Mouse (Mus musculus): Measurements from ENCODE around the gene Lman1l.

DNA sequence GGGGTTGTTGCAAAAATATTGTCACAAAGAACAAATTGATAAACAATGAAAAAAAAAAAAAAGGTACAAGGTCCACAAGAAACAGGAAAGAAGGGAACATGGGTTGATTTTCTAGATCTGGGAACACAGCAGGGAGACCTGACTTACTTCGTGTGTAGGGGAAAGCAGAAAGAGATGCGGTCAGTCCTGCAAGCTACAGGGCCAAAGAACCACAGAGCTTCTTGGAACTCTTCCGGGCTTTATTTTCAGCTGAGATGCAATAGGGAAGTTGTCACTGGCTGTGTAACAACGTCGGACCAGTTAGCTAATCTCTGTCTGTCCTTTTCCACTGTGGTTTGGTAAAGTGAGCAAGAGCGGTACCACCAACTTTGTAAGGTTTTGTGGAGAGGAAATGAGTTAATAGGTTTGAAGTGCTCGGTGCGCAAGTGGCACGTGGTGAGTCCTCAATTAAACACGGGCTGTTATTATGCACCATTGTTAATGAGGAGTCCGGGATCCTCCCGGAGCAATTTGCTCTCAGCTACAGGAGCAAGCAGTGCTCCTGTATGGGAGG lies 26.1 kb upstream of the Lman1l start:
- no peak for TF ChIP-seq POLR2A (IDR thresholded peaks at IDR 0.05; ENCODE audit: borderline replicate concordance, control insufficient read depth, low read depth, low read length)
- TF ChIP-seq CTCF (IDR thresholded peaks at IDR 0.05; ENCODE audit: control insufficient read depth, insufficient read depth, low read length) = no peak
